Mouse (Mus musculus) layer of hippocampus, adult 18-20 months (tissue): ENCODE measurements around the gene Frmd4b. TPM values are rescaled to one million over a fixed set of nuclear protein-coding genes. Genes with fewer than 3 reads are reported as not detected.

Source experiments
- DNase-seq, 2 experiments: peaks; one replicate each; pipeline ENCODE4 v3.0.0; 2022; ENCODE audit warnings: low spot score in 2 of 2
- total RNA-seq, 2 experiments: library from RNA; stranded (reverse); gene quantifications; 2 replicates each; pipeline ENCODE4 v1.2.3; 2021

Frmd4b gene
- total RNA-seq, 2 experiments from 2014 or later: 24.1 to 25.2 TPM

DNA sequence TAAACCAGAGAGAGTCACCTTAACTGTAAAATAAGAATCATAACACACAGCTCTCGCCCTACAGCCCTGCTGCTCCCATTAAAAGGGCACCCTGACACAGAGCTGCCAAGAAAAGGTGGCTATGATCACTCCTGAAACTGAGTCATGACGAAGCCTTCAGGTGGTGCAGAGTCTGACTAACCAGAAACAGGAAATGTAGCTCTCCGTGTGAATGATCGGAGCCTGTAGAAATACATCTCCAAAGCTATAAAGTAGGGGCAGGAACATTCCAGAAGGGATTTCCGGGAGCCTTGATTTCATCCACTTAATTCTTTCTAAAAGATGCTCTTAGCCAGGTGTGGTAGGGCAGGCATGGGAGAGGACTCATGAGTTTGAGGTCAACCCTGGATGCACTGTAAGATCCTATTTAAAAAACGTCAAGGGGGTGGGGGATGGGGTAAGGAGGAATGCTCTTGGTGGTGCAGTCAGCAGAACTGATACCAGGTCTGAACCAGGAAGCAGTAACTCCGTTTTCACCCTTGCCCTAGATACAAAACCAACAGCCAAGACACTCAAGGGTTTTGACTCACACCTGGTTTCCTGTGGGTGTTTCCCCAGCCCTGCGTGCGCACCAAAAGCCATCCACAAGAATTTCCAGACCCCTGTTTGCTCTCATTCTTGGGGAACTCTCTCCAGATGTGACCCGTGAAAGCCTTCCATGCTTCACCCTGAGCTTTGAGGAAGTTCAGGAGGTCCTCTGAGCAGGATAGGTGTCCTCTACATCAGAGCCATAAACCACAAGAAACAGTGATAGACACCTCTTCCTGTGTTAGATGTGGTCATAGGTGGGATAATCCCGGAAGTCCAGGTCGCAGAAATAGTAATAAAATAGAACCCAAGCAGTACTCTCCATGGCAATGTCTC, 323.4 kb downstream of the Frmd4b start:
- DNase-seq: no peak

DNA sequence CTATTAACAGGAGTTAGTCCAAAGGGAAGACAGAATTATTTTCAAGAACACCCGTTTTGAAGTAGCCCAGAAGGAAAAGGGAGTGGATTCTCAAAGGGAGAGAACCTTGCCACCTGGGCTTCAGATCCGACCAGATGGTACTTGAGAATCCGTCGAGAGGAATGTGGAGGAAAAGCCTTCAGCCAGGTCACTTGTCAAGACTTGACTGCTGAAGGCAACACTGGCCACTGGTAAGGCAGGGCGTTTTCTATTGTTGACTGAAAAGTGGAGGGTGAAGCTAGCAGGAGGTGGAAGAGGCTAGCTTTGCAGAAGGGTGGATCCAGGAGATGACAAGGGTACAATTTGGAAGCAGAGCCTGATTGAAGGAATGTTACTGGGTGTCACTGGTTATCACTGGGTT, 324.4 kb downstream of the Frmd4b start:
- no peak for DNase-seq

GRCm38 (mm10) chr6:97292096-97292495, 325.2 kb downstream of the Frmd4b start:
- DNase-seq: no peak

GRCm38 (mm10) chr6:97291159-97291908, 326.0 kb downstream of the Frmd4b start:
- peak in 1 of 2 experiments; percentile 47 for DNase-seq

GRCm38 (mm10) chr6:97290687-97291086, 326.7 kb downstream of the Frmd4b start:
- DNase-seq: peak in 1 of 2 experiments; percentile 27

DNA sequence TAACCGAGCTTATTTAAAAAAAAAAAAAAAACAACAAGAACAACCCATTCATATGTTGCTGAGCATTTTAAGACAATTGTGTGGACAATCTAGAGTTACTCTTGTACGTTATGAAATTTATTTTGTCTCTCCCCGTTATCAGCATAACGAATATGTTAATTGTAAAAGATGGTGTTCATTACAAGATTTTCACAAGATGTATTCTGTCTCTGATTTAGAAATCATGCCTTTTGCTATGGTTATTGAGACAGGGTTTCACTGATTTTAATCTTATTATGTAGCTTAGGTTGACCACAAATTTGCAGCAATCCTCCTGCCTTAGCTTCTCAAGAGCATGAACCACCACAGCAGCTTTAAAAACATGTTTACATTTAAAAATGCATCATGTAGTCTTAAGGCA, 327.5 kb downstream of the Frmd4b start:
- DNase-seq: no peak

GRCm38 (mm10) chr6:97289316-97289820, 328.0 kb downstream of the Frmd4b start:
- no peak for DNase-seq

GRCm38 (mm10) chr6:97288047-97288855, 329.1 kb downstream of the Frmd4b start:
- DNase-seq: no peak

DNA sequence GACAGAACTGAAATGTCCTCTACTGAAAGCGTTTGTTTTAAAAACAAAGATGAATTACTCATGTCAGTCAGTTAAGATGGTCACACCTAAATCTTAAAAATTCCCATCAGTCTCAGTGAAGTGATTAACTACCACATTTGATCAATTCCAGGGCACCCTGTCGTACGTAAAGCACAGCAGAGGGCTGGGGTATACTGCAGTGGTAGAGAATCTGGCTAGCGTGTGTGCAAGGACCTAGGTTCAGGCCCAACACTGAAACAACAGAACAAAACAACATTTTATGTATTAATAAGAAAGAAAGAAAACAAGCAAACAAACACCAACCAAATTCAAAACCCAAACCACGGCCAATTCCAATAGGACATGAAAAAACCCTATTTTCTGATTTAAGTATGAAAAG, 331.0 kb downstream of the Frmd4b start:
- DNase-seq: no peak

DNA sequence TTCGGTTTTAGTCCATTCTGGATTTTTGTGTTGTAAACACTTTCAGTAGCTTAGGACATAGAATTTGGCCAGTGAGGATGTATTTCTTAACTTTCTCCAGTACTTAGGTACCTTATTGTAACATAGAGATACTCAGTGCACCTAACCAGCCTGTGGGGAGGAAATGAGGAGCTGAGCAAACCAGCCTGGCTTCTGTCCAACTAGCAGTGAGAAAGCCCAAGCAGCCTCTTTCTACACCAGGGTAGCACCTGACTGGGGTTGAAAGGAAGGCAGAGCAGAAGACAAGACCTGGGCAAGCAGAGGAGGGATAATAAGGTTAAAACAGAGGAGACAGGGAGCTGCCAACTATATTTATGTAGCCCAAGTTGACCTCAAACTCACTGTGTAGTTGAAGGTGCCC, 333.7 kb downstream of the Frmd4b start:
- no peak for DNase-seq

GRCm38 (mm10) chr6:97278878-97279277, 338.5 kb downstream of the Frmd4b start:
- DNase-seq: no peak

DNA sequence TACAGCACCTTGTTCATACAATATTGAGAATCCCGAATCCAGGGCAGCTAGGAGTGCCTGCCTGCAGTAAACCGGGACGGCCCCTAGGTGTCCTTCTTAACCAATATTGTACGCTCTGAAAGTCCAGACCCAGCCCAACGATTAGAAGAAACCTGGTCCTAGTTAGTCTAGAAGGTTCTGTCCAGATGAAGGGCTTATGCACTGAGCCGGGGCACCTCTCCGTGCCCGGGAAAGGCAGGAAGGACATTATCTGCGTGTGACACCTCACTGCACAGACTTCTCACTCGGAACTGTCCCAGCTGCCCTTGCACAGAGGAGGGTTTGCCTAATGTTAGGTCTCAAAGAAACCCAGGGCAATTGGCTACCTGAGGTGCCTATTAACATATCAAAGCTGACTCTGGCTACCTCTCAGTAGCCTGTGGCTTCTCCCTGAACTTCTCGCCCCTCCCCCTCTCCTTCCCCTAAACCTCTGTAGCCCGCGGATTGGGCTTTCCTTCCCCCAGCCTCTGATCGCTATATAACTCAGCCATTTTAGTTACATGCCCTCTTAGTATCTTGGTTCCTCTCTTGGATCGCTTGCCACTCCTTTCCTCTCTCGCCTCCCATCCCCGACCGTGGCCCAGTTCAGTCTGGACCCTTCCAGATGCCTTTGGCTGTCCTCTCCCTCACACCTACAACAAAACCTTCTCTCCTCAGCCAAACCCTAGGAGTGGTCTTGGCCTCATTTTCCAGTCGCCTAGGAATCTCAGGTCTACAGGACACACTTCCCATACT, 339.1 kb downstream of the Frmd4b start:
- peak; percentile 71 to 91 for DNase-seq

- DNase-seq: no peak
Measured at GRCm38 (mm10) chr6:97276890-97277497, 340.3 kb downstream of the Frmd4b start.

- DNase-seq: peak in 1 of 2 experiments; percentile 11
Measured at GRCm38 (mm10) chr6:97276366-97276765, 341.0 kb downstream of the Frmd4b start.

GRCm38 (mm10) chr6:97275760-97276159, 341.6 kb downstream of the Frmd4b start:
- DNase-seq: no peak

- DNase-seq: no peak
Measured at GRCm38 (mm10) chr6:97273777-97274176, 343.6 kb downstream of the Frmd4b start.

DNA sequence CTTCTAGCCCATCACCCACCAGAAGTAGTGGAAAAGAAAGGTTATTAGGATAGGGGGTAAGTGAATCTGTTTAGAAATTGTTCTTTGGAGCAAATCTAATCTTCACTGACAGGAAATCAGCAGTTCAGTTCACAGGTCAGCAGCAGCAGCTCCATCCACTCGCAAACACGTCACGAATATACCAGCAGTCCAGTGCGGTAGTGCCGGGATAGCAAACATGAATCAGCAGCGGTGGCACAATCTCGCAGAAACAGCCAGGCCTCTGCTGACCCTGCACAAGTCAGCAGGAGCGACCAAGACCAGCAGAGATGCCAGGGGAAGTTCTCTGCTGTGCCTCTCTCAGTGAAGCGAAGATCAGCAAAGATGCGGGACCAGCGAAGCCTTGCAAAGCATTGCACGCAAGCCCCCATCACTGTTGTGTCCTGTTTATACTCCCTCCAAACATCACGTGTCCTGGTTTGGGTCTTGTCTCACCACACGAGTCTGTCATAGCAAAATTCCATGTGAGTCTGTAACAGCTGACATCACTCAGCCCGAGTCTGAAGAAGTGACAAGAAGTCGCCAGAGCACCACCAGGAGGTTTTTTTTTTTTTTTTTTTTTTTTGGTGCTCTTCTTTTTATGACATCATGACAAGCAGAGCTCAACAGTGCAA, 344.2 kb downstream of the Frmd4b start:
- DNase-seq: no peak

- no peak for DNase-seq
Measured at GRCm38 (mm10) chr6:97272349-97272748, 345.0 kb downstream of the Frmd4b start.

GRCm38 (mm10) chr6:97269596-97269995, 347.7 kb downstream of the Frmd4b start:
- no peak for DNase-seq
